Mouse (Mus musculus) adrenal gland, adult 10 weeks (tissue): ENCODE results near the gene 2610021A01Rik. TPM values are rescaled to one million over a fixed set of nuclear protein-coding genes. Genes with fewer than 3 reads are reported as not detected.

ENCODE experiments used
- polyA plus RNA-seq: library from polyadenylated mRNA; stranded (reverse); fragments of 350-450 nt; fragmentation: Illumina TruSeq; extraction: RNeasy Lipid Tissue Mini Kit (QIAGEN cat#74804); gene quantifications from one replicate; pipeline ENCODE4 v1.2.3, GENCODE M21; 2014; ENCODE audit warnings: low read depth, low replicate concordance

The 2610021A01Rik gene
- 38.0 TPM for polyA plus RNA-seq

DNA sequence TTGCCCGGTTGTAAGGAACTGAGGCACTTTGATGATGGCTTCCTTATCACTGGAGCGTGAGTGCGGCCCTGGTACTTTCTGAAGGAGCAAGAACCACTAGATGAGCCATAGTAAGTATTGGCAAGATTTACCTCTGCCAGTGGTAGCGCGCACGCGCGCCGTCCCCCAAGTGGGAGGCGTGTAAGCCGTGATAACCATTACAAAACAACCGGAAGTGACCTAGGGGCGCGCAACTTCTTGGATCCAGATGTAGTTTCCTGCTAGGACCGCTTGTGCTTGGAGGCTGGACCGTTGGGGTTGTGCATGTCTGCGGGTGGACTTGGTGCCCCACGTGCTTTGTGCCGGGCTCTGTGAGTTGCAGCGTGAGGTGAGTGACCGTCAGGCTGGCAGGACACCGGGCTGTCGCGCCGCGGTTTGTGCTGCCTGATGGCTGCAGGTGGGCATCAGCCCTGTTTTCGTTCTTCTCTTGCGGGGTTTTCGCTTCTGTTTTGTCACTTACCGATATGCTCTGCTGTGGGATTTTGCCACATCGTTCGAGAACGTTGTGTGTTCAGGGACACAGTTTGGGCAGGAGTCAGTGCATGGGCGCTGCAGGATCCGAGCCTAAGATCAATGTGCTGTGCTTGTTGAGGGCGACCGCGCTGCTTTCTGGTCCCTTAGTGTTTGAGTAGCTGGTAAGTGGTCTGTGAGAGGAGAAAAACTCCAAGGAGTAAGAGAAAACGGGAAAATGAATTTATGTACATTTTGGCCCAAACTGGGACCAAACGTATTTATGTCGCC, at the start of gene 2610021A01Rik:
TSS of gene 2610021A01Rik (plus strand) at position 197 of the 780 bp plus-strand sequence.

DNA sequence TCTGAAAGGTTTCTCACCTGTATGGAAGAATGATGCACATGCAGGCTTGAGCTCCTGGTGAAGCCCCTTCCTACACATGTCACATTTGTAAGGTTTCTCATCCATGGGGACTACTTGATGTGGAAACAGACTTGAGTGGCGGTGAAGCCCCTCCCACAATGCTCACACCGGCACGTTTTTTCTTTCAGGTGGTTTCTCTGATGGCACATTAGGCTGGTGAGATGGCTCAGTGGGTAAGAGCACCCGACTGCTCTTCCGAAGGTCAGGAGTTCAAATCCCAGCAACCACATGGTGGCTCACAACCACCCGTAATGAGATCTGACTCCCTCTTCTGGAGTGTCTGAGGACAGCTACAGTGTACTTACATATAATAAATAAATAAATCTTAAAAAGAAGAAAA, 25.5 kb upstream of the 2610021A01Rik start, which contains the start of gene Gm6871:
TSS of gene Gm6871 (minus strand) at position 101 of the 400 bp plus-strand sequence.

DNA sequence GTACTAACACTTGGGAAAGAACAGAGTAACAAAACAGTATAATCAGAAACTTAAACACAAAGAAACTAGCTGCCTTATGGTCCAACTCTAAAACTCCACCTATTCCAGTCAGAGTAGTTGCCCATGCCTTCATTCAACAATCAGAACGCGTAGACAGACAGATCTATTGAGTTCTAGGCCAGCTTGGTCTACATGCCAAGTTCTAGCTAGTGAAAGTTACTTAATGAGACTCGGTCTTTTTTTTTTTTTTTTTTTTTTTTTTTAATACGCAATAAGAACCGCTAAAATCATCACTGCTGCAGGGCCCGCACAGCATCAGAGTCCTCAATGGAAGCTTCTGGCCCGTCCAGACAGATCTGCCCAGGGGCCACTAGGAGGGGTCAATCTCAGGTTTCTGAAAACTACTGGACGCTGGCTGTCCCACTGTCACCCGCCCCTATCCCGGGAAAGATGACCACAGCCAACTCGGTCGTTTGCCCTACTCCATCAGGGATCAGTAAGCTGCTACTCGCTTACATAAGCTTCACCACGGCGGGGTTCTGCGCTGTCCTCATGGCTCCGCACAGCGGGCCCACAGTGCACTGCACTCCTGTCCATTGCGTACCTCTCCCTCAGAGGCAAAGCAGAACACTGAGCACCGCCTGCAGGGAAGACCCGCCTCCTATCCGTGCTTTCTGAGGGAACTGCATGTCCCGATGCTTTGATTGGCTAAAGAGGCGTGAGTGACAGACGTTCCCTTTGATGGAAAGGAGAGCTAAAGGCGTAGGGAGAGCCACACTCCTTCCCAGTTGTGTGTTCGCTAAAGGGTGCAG, 33.6 kb downstream of the 2610021A01Rik start, which contains the start of gene Zfp788:
TSS of gene Zfp788 (plus strand) at position 795 of the 812 bp plus-strand sequence.

Other genes starting within 250 kb of the 2610021A01Rik start
- gene AI987944, start 205.9 kb upstream of the 2610021A01Rik start, polyA plus RNA-seq: 68.5 TPM
- 1.8 TPM for gene Vmn2r57, start 150.5 kb upstream of the 2610021A01Rik start, polyA plus RNA-seq
- 0.35 TPM for gene Gm20449, start 99.8 kb upstream of the 2610021A01Rik start, polyA plus RNA-seq
- gene AW146154, start 99.3 kb upstream of the 2610021A01Rik start, polyA plus RNA-seq: 17.4 TPM
- 0.41 TPM for gene Gm6871, start 25.6 kb upstream of the 2610021A01Rik start, polyA plus RNA-seq
- gene Zfp788, start 34.0 kb downstream of the 2610021A01Rik start, polyA plus RNA-seq: 40.2 TPM